Mouse (Mus musculus) urinary bladder, postnatal 4 days (tissue): ENCODE results near the gene Gm21721.
"Not testable (repeated sequence)": the region's sequence is repeated elsewhere in the genome, so short reads cannot be mapped to it uniquely, and the experiment has no call there.

ENCODE experiments used
- DNase-seq, 2 experiments: peaks; one replicate each; pipeline ENCODE4 v3.0.0; 2021 to 2022; ENCODE audit warnings: low spot score in 2 of 2

Gm21721 gene

GRCm38 (mm10) chrY:9202090-9202489 is at the start of gene Gm21721:
Gene Gm21721, minus strand, starts transcription at chrY:9202190.
- DNase-seq = not testable (repeated sequence)
